Mouse (Mus musculus) CH12.LX (cell line): ENCODE data around the gene Edem2. TPM values are rescaled to one million over a fixed set of nuclear protein-coding genes. Genes with fewer than 3 reads are reported as not detected.

Experiments
- DNase-seq: peaks from one replicate; pipeline ENCODE4 v3.0.0-alpha.2; 2013; ENCODE audit errors: extremely low read depth
- H3K27ac ChIP-seq: 2 replicates; pipeline ENCODE4 v1.5.1; 2012; ENCODE audit warnings: low read depth, mild to moderate bottlenecking, control low read depth, moderate library complexity; ENCODE audit not compliant: insufficient read depth
- H3K27me3 ChIP-seq: replicated peaks from 2 replicates; pipeline ENCODE3; 2012; ENCODE audit warnings: inconsistent platforms
- H3K36me3 ChIP-seq, 2 experiments: replicated peaks in 1 of 2; 2 replicates each; pipeline versions ENCODE3 to v1.6.1; 2012; ENCODE audit warnings: inconsistent platforms in 1 of 2, low read length in 1 of 2, mild to moderate bottlenecking in 1 of 2, mixed read lengths in 1 of 2, moderate library complexity in 1 of 2; ENCODE audit not compliant: control insufficient read depth in 1 of 2, insufficient read depth in 1 of 2
- H3K4me1 ChIP-seq, 2 experiments: 2 replicates each; pipeline ENCODE4 v1.6.1; 2012; ENCODE audit warnings: inconsistent platforms in 1 of 2, moderate library complexity in 1 of 2; ENCODE audit not compliant: insufficient read depth in 2 of 2, control insufficient read depth in 1 of 2
- H3K4me2 ChIP-seq: 2 replicates; pipeline ENCODE4 v1.6.1; 2012; ENCODE audit warnings: low read depth, mild to moderate bottlenecking, control low read depth; ENCODE audit not compliant: poor library complexity, insufficient read depth, severe bottlenecking
- H3K4me3 ChIP-seq, 3 experiments: fragments of 150-350 bp in 1 of 3; sonication (generic) in 1 of 3; replicated peaks in 1 of 3; 2 replicates each; pipeline versions ENCODE3 to v1.5.1; 2011 to 2012; ENCODE audit warnings: low read depth in 2 of 3, low read length in 2 of 3, mild to moderate bottlenecking in 2 of 3, moderate library complexity in 2 of 3, control low read depth in 1 of 3, improper control_type of control experiment in 1 of 3, inconsistent platforms in 1 of 3, mixed read lengths in 1 of 3; ENCODE audit not compliant: poor library complexity in 1 of 3
- H3K79me2 ChIP-seq: replicated peaks from 2 replicates; pipeline ENCODE4 v1.6.1; 2012; ENCODE audit warnings: mild to moderate bottlenecking, moderate library complexity; ENCODE audit not compliant: control insufficient read depth, poor library complexity, insufficient read depth, severe bottlenecking; ENCODE audit errors: extremely low read depth
- H3K9ac ChIP-seq: 2 replicates; pipeline ENCODE4 v1.6.1; 2012; ENCODE audit warnings: low read depth, mild to moderate bottlenecking, control low read depth, moderate library complexity; ENCODE audit not compliant: insufficient read depth
- H3K9me3 ChIP-seq: replicated peaks from 2 replicates; pipeline ENCODE3; 2012; ENCODE audit warnings: low read length, inconsistent platforms, mixed read lengths
- CTCF ChIP-seq, 2 experiments: IDR thresholded peaks in 1 of 2; conservative IDR thresholded peaks in 1 of 2; 2 replicates each; pipeline ENCODE4 v1.5.1; 2011 to 2012; ENCODE audit warnings: low read depth in 2 of 2, low read length in 2 of 2, improper control_type of control experiment in 1 of 2, inconsistent platforms in 1 of 2, mild to moderate bottlenecking in 1 of 2, moderate library complexity in 1 of 2
- ELF1 ChIP-seq: IDR thresholded peaks from 2 replicates; pipeline ENCODE4 v1.6.1; 2014; ENCODE audit warnings: low read depth, mild to moderate bottlenecking, inconsistent platforms, low read length, improper control_type of control experiment
- ETS1 ChIP-seq: conservative IDR thresholded peaks from 2 replicates; pipeline ENCODE4 v1.6.1; 2012; ENCODE audit warnings: low read depth, mild to moderate bottlenecking, inconsistent platforms, low read length, improper control_type of control experiment, moderate library complexity
- MAX ChIP-seq: IDR thresholded peaks from 2 replicates; pipeline ENCODE4 v1.6.1; 2011; ENCODE audit warnings: low read length, improper control_type of control experiment
- MAZ ChIP-seq: IDR thresholded peaks from 2 replicates; pipeline ENCODE4 v1.6.1; 2012; ENCODE audit warnings: low read depth, mild to moderate bottlenecking, inconsistent platforms, low read length, improper control_type of control experiment, moderate library complexity
- MEF2A ChIP-seq: IDR thresholded peaks from 2 replicates; pipeline ENCODE4 v1.6.1; 2014; ENCODE audit warnings: low read depth, mild to moderate bottlenecking, inconsistent platforms, low read length, improper control_type of control experiment, borderline replicate concordance
- MXI1 ChIP-seq: IDR thresholded peaks from 2 replicates; pipeline ENCODE4 v1.6.1; 2011; ENCODE audit warnings: mild to moderate bottlenecking, low read depth, low read length, improper control_type of control experiment
- NELFE ChIP-seq: IDR thresholded peaks from 2 replicates; pipeline ENCODE4 v1.6.1; 2011; ENCODE audit warnings: low read depth, low read length, improper control_type of control experiment
- NRF1 ChIP-seq: IDR thresholded peaks from 2 replicates; pipeline ENCODE4 v1.6.1; 2014; ENCODE audit warnings: low read depth, mild to moderate bottlenecking, inconsistent platforms, low read length, improper control_type of control experiment, moderate library complexity
- POLR2A ChIP-seq: IDR thresholded peaks from 2 replicates; pipeline ENCODE4 v1.6.1; 2011; ENCODE audit warnings: low read depth, mild to moderate bottlenecking, improper control_type of control experiment, low read length
- SIN3A ChIP-seq: IDR thresholded peaks from 2 replicates; pipeline ENCODE4 v1.6.1; 2012; ENCODE audit warnings: low read length, improper control_type of control experiment, inconsistent platforms
- SMC3 ChIP-seq: IDR thresholded peaks from 2 replicates; pipeline ENCODE4 v1.6.1; 2011; ENCODE audit warnings: low read depth, low read length, improper control_type of control experiment
- TBP ChIP-seq: conservative IDR thresholded peaks from 2 replicates; pipeline ENCODE4 v1.6.1; 2011; ENCODE audit warnings: low read depth, low read length, improper control_type of control experiment
- TCF12 ChIP-seq: IDR thresholded peaks from 2 replicates; pipeline ENCODE4 v1.6.1; 2014; ENCODE audit warnings: low read depth, mild to moderate bottlenecking, inconsistent platforms, low read length, improper control_type of control experiment
- USF1 ChIP-seq: IDR thresholded peaks from 2 replicates; pipeline ENCODE4 v1.6.1; 2014; ENCODE audit warnings: low read depth, mild to moderate bottlenecking, inconsistent platforms, low read length, improper control_type of control experiment
- ZNF384 ChIP-seq: IDR thresholded peaks from 2 replicates; pipeline ENCODE4 v1.6.1; 2012; ENCODE audit warnings: low read depth, low read length, improper control_type of control experiment, inconsistent platforms
- dilution Hi-C: fragments of 300-500 bp; cut with MboI; formaldehyde crosslinking; loops from 2 replicates; pipeline ENCODE4 v1.14.3; 2020; ENCODE audit warnings: low sequenced_read_pairs; ENCODE audit not compliant: extremely low pct_unique_long_range_greater_than_20kb, extremely low pct_ligation_motif_present
- in situ Hi-C: fragments of 300-500 bp; cut with MboI; formaldehyde crosslinking; loops from 3 replicates; pipeline ENCODE4 v1.14.3; 2019; ENCODE audit warnings: low sequenced_read_pairs, low pct_ligation_motif_present, low pct_unique_long_range_greater_than_20kb, mixed read lengths
- polyA plus RNA-seq: library from polyadenylated mRNA; unstranded; fragments of >175 nt; gene quantifications from 2 replicates; pipeline ENCODE4 v1.2.1, GENCODE M21; 2012; ENCODE audit warnings: low read depth; ENCODE audit not compliant: insufficient read length
- total RNA-seq, 2 experiments: library from RNA; depleted of rRNA; stranded (reverse); fragments of 300-350 nt in 1 of 2; fragments of >200 nt in 1 of 2; gene quantifications; 2 replicates each; pipeline ENCODE4 v1.2.3; 2012 to 2014

Gene Edem2
- total and polyA plus RNA-seq, 3 experiments = 42.5 to 71.8 (median 48.7) TPM

GRCm38 (mm10) chr2:155775685-155776263, 46.5 kb upstream of the Edem2 start:
- Histone ChIP-seq H3K36me3 (no peaks in the 10 kb centered on the region), H3K27me3 (peaks cover 70% of the 10 kb centered on the region), H3K27ac (no peak overlapping the region), H3K79me2 (no peaks in the 10 kb centered on the region), H3K4me1 (peaks cover 5 to 6% of the 10 kb centered on the region in 2 experiments), H3K9me3 (peaks cover 5% of the 10 kb centered on the region), H3K4me3 (peak overlapping the region in 1 of 3 experiments; percentile 6), H3K4me2 (peak overlapping the region; percentile 85), H3K9ac (no peak overlapping the region)
- dilution Hi-C loops = no loop called here
- TF ChIP-seq ELF1 (no peak), MEF2A (no peak), MAZ (0 out of 2 replicates have a peak, but pooled peaks have one; percentile 34), NRF1 (no peak), ZNF384 (no peak), TBP (no peak), TCF12 (no peak), SIN3A (no peak), NELFE (no peak), SMC3 (no peak), MXI1 (peak; percentile 58), POLR2A (no peak)
- in situ Hi-C loops = no loop called here
- no peak for DNase-seq

- no peaks in the 10 kb centered on the region for H3K36me3 ChIP-seq
- peaks cover 5% of the 10 kb centered on the region for H3K9me3 ChIP-seq
- dilution Hi-C loops = no loop called here
- peak within 1 kb of the TSS; percentile 85 for H3K4me2 ChIP-seq
- TF ChIP-seq ETS1 = no peak
- TF ChIP-seq MAX = no peak
- no peak for TF ChIP-seq MAZ
- no peak for TF ChIP-seq CTCF (conservative IDR thresholded peaks at IDR 0.05 in 1 of 2, IDR thresholded peaks at IDR 0.05 in 1 of 2; ENCODE audit: low read depth in 2 of 2, low read length in 2 of 2)
- TF ChIP-seq USF1 = no peak
- TF ChIP-seq SIN3A = no peak
- TF ChIP-seq, all 38 proteins: peak for 0
- Histone ChIP-seq H3K4me1 (peaks cover 5 to 6% of the 10 kb centered on the region in 2 experiments), H3K9ac (no peak within 1 kb of the TSS), H3K4me3 (peak within 1 kb of the TSS in 1 of 3 experiments; percentile 6), H3K79me2 (no peaks in the 10 kb centered on the region), H3K27me3 (peaks cover 73% of the 10 kb centered on the region), H3K27ac (no peak within 1 kb of the TSS)
- in situ Hi-C loops = loop anchor here (25.0 kb wide), 1 partner anchor 263 kb away; the partner anchor contains the start of genes Acss2 and Ggt7
- DNase-seq = no peak
These were observed 45.8 kb upstream of the Edem2 start, which contains the start of gene Mmp24 for GRCm38 (mm10) chr2:155774927-155775684. Gene Mmp24, plus strand, starts transcription at chr2:155775342.
